Comparison of ENCODE assay signal across 8 mouse cellular contexts in genomic region chr14:120278290-120279244, GRCm38 (mm10). TPM values are rescaled to one million over a fixed set of nuclear protein-coding genes. Genes with fewer than 3 reads are reported as not detected.
DNase-seq lines count a peak whose midpoint lies in the region; ATAC-seq and TF ChIP-seq lines count a peak whose summit lies in the region.

No protein-coding gene starts in this region.

- no peak overlapping the region for H3K27ac ChIP-seq in ES-E14 (ENCODE audit: insufficient read depth, low read depth, low read length, poor library complexity, severe bottlenecking)
- peak overlapping the region; percentile 90 for H3K27ac ChIP-seq in embryonic facial prominence, embryonic 10.5 days (replicated peaks)
- H3K27ac ChIP-seq in limb, embryonic 10.5 days, result peak overlapping the region; percentile 88

- H3K9ac ChIP-seq in ES-E14 (ENCODE audit: insufficient read depth, low read depth, low read length, poor library complexity, severe bottlenecking), result no peak overlapping the region

- in situ Hi-C loops in ES-E14 (cut with MboI; ENCODE audit: low sequenced_read_pairs in 2 of 2, unreplicated experiment in 2 of 2), result no loop called here

- H3K27me3 ChIP-seq in embryonic facial prominence, embryonic 10.5 days (replicated peaks; ENCODE audit: low read depth, poor library complexity, severe bottlenecking), result no peaks in the 10 kb centered on the region
- no peaks in the 10 kb centered on the region for H3K27me3 ChIP-seq in limb, embryonic 10.5 days (ENCODE audit: low read depth, poor library complexity, severe bottlenecking)

- H3K4me3 ChIP-seq in ES-E14 (ENCODE audit: insufficient read depth in 1 of 2, low read depth in 1 of 2, low read length in 2 of 2, poor library complexity in 1 of 2, severe bottlenecking in 1 of 2), result no peak overlapping the region
- peak overlapping the region; percentile 74 for H3K4me3 ChIP-seq in embryonic facial prominence, embryonic 10.5 days
- H3K4me3 ChIP-seq in limb, embryonic 10.5 days, result peak overlapping the region; percentile 69

- H3K9me3 ChIP-seq in ES-E14 (ENCODE audit: control insufficient read depth, insufficient read depth, low read depth, low read length), result no peaks in the 10 kb centered on the region
- no peaks in the 10 kb centered on the region for H3K9me3 ChIP-seq in embryonic facial prominence, embryonic 10.5 days
- H3K9me3 ChIP-seq in limb, embryonic 10.5 days (replicated peaks), result no peaks in the 10 kb centered on the region

- intact Hi-C loops in heart, postnatal 36 days (cut with DNase I), result loop anchor here (5.0 to 10.0 kb wide), 2 partner anchors 59 to 266 kb away; no protein-coding TSS in a partner anchor

- 34% methylated on average over 21 of the region's 21 CpGs for WGBS in embryonic facial prominence, embryonic 10.5 days
- WGBS in limb, embryonic 10.5 days, result 42% methylated on average over 21 of the region's 21 CpGs

- no peak for ATAC-seq in frontal cortex, adult (ENCODE audit: low TSS enrichment)

- peaks cover 0 to 13% of the 10 kb centered on the region in 2 experiments; a peak in 3 of 4 replicates for H3K4me1 ChIP-seq in ES-E14 (ENCODE audit: control insufficient read depth in 2 of 2, insufficient read depth in 2 of 2, low read length in 2 of 2, poor library complexity in 1 of 2)
- peaks cover 62% of the 10 kb centered on the region for H3K4me1 ChIP-seq in embryonic facial prominence, embryonic 10.5 days
- H3K4me1 ChIP-seq in limb, embryonic 10.5 days, result peaks cover 52% of the 10 kb centered on the region

- DNase-seq in layer of hippocampus, adult 11-12 months (ENCODE audit: low spot score), result peak; percentile 73
- DNase-seq in layer of hippocampus, adult 9-10 months (ENCODE audit: low spot score), result no peak
- no peak for DNase-seq in ES-E14 (ENCODE audit: low read depth, low spot score)
- DNase-seq in embryonic facial prominence, embryonic 10.5 days (ENCODE audit: low spot score), result peak; percentile 75
- peak; percentile 64 to 66 for DNase-seq in heart, postnatal 36 days
- DNase-seq in limb, embryonic 10.5 days (ENCODE audit: low spot score), result peak; percentile 65
- peak; percentile 70 for DNase-seq in mesoderm, embryonic 11.5 days (ENCODE audit: low read depth, low spot score)

- no peaks in the 10 kb centered on the region for H3K36me3 ChIP-seq in ES-E14 (ENCODE audit: control insufficient read depth, insufficient read depth, low read length, poor library complexity, severe bottlenecking)
- 0 out of 2 replicates have a peak, but pooled peaks cover 6% of the 10 kb centered on the region for H3K36me3 ChIP-seq in embryonic facial prominence, embryonic 10.5 days (replicated peaks)
- H3K36me3 ChIP-seq in limb, embryonic 10.5 days, result no peaks in the 10 kb centered on the region

TF ChIP-seq in ES-E14, 5 proteins besides CTCF, POLR2A, EP300 and RAD21:
- TF ChIP-seq CHD2 (IDR thresholded peaks at IDR 0.05; ENCODE audit: low read depth, low read length), result no peak
- no peak for TF ChIP-seq HCFC1 (IDR thresholded peaks at IDR 0.05; ENCODE audit: borderline replicate concordance, insufficient read depth, low read length)
- no peak for TF ChIP-seq ZNF384 (IDR thresholded peaks at IDR 0.05; ENCODE audit: low read depth, low read length)
- TF ChIP-seq MAFK (IDR thresholded peaks at IDR 0.05; ENCODE audit: insufficient read depth, low read depth, low read length), result peak; percentile 80
- no peak for TF ChIP-seq ZC3H11A (IDR thresholded peaks at IDR 0.05; ENCODE audit: borderline replicate concordance, low read depth, low read length)

RNA-seq across cellular contexts. Expression of gene Mbnl2, which starts 3.1 kb away (rescaled TPM):
- 33.4 and 35.4 TPM in 2 replicates for total RNA-seq in ES-E14 (2012; rRNA removed)
- 42.8 and 54.1 TPM in 2 replicates for polyA plus RNA-seq in embryonic facial prominence, embryonic 10.5 days (2016; fragmentation: Nextera tagmentation; extraction: Ambion mirVana)
- 100 to 1,000 TPM; 248 to 254 TPM for total RNA-seq in heart, postnatal 36 days (2021)
- polyA plus RNA-seq in limb, embryonic 10.5 days (2016; fragmentation: Nextera tagmentation; extraction: Ambion mirVana), result 33.8 and 45.5 TPM in 2 replicates

Comparison
In these comparisons a context has a peak if more than half of its experiments do, and no peak if none do; other contexts are left out.
1. DNase-seq: peak in layer of hippocampus, adult 11-12 months (single experiment), embryonic facial prominence, embryonic 10.5 days (single experiment), heart, postnatal 36 days (2 of 2), limb, embryonic 10.5 days (single experiment) and mesoderm, embryonic 11.5 days (single experiment); none in layer of hippocampus, adult 9-10 months (single experiment) and ES-E14 (single experiment).
2. H3K4me3 ChIP-seq: peak in embryonic facial prominence, embryonic 10.5 days (single experiment) and limb, embryonic 10.5 days (single experiment); none in ES-E14 (0 of 2).